Mouse (Mus musculus) embryo, embryonic 10 days (tissue): ENCODE measurements around the gene Pex12.
A peak's percentile ranks its signal among the peaks of the same experiment; 100 is the strongest.
"Not testable (repeated sequence)": the region's sequence is repeated elsewhere in the genome, so short reads cannot be mapped to it uniquely, and the experiment has no call there.

Source experiments
- DNase-seq: peaks from one replicate; pipeline ENCODE4 v3.0.0-alpha.2; 2015; ENCODE audit warnings: low spot score

Pex12 gene

GRCm38 (mm10) chr11:83289036-83289435 lies 13.3 kb downstream of the Pex12 start:
- DNase-seq, result no peak

- DNase-seq, result no peak
Observed at GRCm38 (mm10) chr11:83286566-83286965, 15.8 kb downstream of the Pex12 start, which contains the start of gene Slfn14. Gene Slfn14, minus strand, starts transcription at chr11:83286726.

- no peak for DNase-seq
Observed at GRCm38 (mm10) chr11:83285627-83286026, 16.8 kb downstream of the Pex12 start.

GRCm38 (mm10) chr11:83282084-83282483 lies 20.3 kb downstream of the Pex12 start:
- no peak for DNase-seq

- no peak for DNase-seq
Observed at GRCm38 (mm10) chr11:83279691-83280090, 22.7 kb downstream of the Pex12 start.

GRCm38 (mm10) chr11:83279024-83279423 lies 23.4 kb downstream of the Pex12 start:
- DNase-seq, result no peak

- DNase-seq, result no peak
Observed at GRCm38 (mm10) chr11:83276251-83276650, 26.1 kb downstream of the Pex12 start.

GRCm38 (mm10) chr11:83271951-83272843 lies 30.2 kb downstream of the Pex12 start:
- DNase-seq, result peak; percentile 42

- DNase-seq, result peak; percentile 90
Observed at GRCm38 (mm10) chr11:83271151-83271950, 31.0 kb downstream of the Pex12 start.

GRCm38 (mm10) chr11:83270842-83271150 lies 31.6 kb downstream of the Pex12 start:
- no peak for DNase-seq

GRCm38 (mm10) chr11:83263146-83263545 lies 39.2 kb downstream of the Pex12 start:
- DNase-seq, result peak; percentile 52

GRCm38 (mm10) chr11:83262673-83263072 lies 39.7 kb downstream of the Pex12 start:
- DNase-seq, result no peak

- not testable (repeated sequence) for DNase-seq
Observed at GRCm38 (mm10) chr11:83257211-83257610, 45.2 kb downstream of the Pex12 start.
